ENCODE assay signal across 8 mouse cellular contexts in genomic region chr8:119604996-119605395, GRCm38 (mm10). TPM values are rescaled to one million over a fixed set of nuclear protein-coding genes. Genes with fewer than 3 reads are reported as not detected.
DNase-seq lines count a peak whose midpoint lies in the region; ATAC-seq lines count a peak whose summit lies in the region.

TSS of gene Taf1c (minus strand) at chr8:119605222.

- no peaks in the 10 kb centered on the region for H3K9me3 ChIP-seq in hindbrain, embryonic 11.5 days (ENCODE audit: control insufficient read depth, low read length)

- no peaks in the 10 kb centered on the region; the same call in 1 of the 2 replicates for H3K4me1 ChIP-seq in hindbrain, embryonic 11.5 days (replicated peaks; ENCODE audit: control insufficient read depth, insufficient read depth, low read length)

- no peak within 1 kb of the TSS for H3K27ac ChIP-seq in hindbrain, embryonic 11.5 days (ENCODE audit: low read depth, low read length)

- under 1% methylated on average over 23 of the region's 23 CpGs for WGBS in hindbrain, embryonic 11.5 days

- H3K27me3 ChIP-seq in hindbrain, embryonic 11.5 days (ENCODE audit: control insufficient read depth, insufficient read depth, low read length), result no peaks in the 10 kb centered on the region

- 0 out of 2 replicates have a peak, but pooled peaks cover 6% of the 10 kb centered on the region for H3K36me3 ChIP-seq in hindbrain, embryonic 11.5 days (ENCODE audit: control insufficient read depth, insufficient read depth, low read length)

- H3K4me2 ChIP-seq in hindbrain, embryonic 11.5 days (replicated peaks; ENCODE audit: low read depth, low read length), result peak within 1 kb of the TSS; percentile 86

- DNase-seq in Muller cell, postnatal 12 days (ENCODE audit: inconsistent ontology term), result peak; percentile 89
- DNase-seq in cerebellum, adult 9-11 months, result peak; percentile 92
- peak; percentile 87 to 97 for DNase-seq in frontal cortex, adult 2 months (ENCODE audit: extremely low spot score in 1 of 2, low spot score in 1 of 2)
- peak; percentile 98 for DNase-seq in hindbrain, embryonic 11.5 days (ENCODE audit: low spot score)
- DNase-seq in layer of hippocampus, postnatal 10 days (ENCODE audit: low spot score in 2 of 2), result peak; percentile 95
- DNase-seq in lung, postnatal 10 days, result peak; percentile 96
- DNase-seq in ovary, postnatal 36 days (ENCODE audit: low spot score), result peak; percentile 88
- DNase-seq in thymus, postnatal 25 days, result peak; percentile 93

- peak; percentile 82 for ATAC-seq in hindbrain, embryonic 11.5 days (ENCODE audit: low FRiP score)

- H3K9ac ChIP-seq in hindbrain, embryonic 11.5 days (ENCODE audit: low read depth, low read length), result peak within 1 kb of the TSS; percentile 79

- peak within 1 kb of the TSS; percentile 83 for H3K4me3 ChIP-seq in hindbrain, embryonic 11.5 days (ENCODE audit: low read depth, low read length)

RNA-seq across cellular contexts. Expression of gene Taf1c, which starts in this region (rescaled TPM):
- 15.3 and 16.3 TPM in 2 replicates for polyA plus RNA-seq in frontal cortex, adult 2 months (2012; rRNA removed)
- 10.1 and 11.9 TPM in 2 replicates for polyA plus RNA-seq in hindbrain, embryonic 11.5 days (2014; fragmentation: Nextera tagmentation; extraction: Ambion mirVana)
- total RNA-seq in layer of hippocampus, postnatal 10 days (2021), result 10 to 100 TPM; 12.5 to 13.0 TPM
